Mouse (Mus musculus): Measurements from ENCODE around the gene Gm7324. TPM values are rescaled to one million over a fixed set of nuclear protein-coding genes. Genes with fewer than 3 reads are reported as not detected.
"Not testable (repeated sequence)": the region's sequence is repeated elsewhere in the genome, so short reads cannot be mapped to it uniquely, and the experiment has no call there.

The Gm7324 gene
- 1 to 10 TPM; 1.2 to 1.7 TPM for total RNA-seq (2021)
- long read RNA-seq, experiment 1: 0 reads
- long read RNA-seq, experiment 2, partial matches to known transcripts: 0 of 2 reads
- long read RNA-seq, experiment 2, other reads (novel, unspliced or antisense): 0 of 2 reads

- H3K4me3 ChIP-seq; H3K27ac ChIP-seq; DNase-seq (ENCODE audit: low spot score in 2 of 2): not testable (repeated sequence)
These were observed at the start of gene Gm7324 for GRCm38 (mm10) chr14:43697621-43698020. Gm7324 (plus strand) TSS chr14:43697828.

- DNase-seq (ENCODE audit: low spot score in 2 of 2); H3K27ac ChIP-seq; H3K4me3 ChIP-seq: not testable (repeated sequence)
These were observed 20.5 kb upstream of the Gm7324 start, which contains the start of gene Gm8165 for GRCm38 (mm10) chr14:43677099-43677498. Gm8165 (minus strand) TSS chr14:43677199.

- not testable (repeated sequence) for H3K27ac ChIP-seq; DNase-seq (ENCODE audit: low spot score in 2 of 2); H3K4me3 ChIP-seq
These were observed 29.8 kb downstream of the Gm7324 start, which contains the start of gene Gm16506 for GRCm38 (mm10) chr14:43727385-43727784. Gm16506 (minus strand) TSS chr14:43727485.

GRCm38 (mm10) chr14:43747566-43747965 is 49.9 kb downstream of the Gm7324 start, which contains the start of gene Gm6526:
Gm6526 (plus strand) TSS chr14:43747866.
- not testable (repeated sequence) for H3K27ac ChIP-seq; H3K4me3 ChIP-seq; DNase-seq (ENCODE audit: low spot score in 2 of 2)

Other genes starting within 250 kb of the Gm7324 start
- gene Gm5799, start 154.3 kb upstream of the Gm7324 start, total RNA-seq (2021): under 1 TPM; 0.39 to 0.64 TPM
- not detected for gene Gm17654, start 118.7 kb upstream of the Gm7324 start, total RNA-seq (2021)
- not detected for gene Gm10375, start 89.8 kb upstream of the Gm7324 start, total RNA-seq (2021)
- not detected for gene Gm8165, start 20.6 kb upstream of the Gm7324 start, total RNA-seq (2021)
- not detected for gene Gm16506, start 29.7 kb downstream of the Gm7324 start, total RNA-seq (2021)
- gene Gm6526, start 50.0 kb downstream of the Gm7324 start, total RNA-seq (2021): not detected
- gene Gm8180, start 86.9 kb downstream of the Gm7324 start, total RNA-seq (2021): not detected
- gene Ear1, start 177.7 kb downstream of the Gm7324 start, total RNA-seq (2021): not detected
- not detected for gene Ear10, start 225.7 kb downstream of the Gm7324 start, total RNA-seq (2021)
- under 1 TPM in 1 of 2 experiments, not detected in 1; 0.23 TPM for gene Gm8113, start 227.6 kb downstream of the Gm7324 start, total RNA-seq (2021)